Mouse (Mus musculus) erythroblast, embryonic 14.5 days (primary cell): ENCODE measurements around the gene Hist1h2an.
"Not testable (repeated sequence)": the region's sequence is repeated elsewhere in the genome, so short reads cannot be mapped to it uniquely, and the experiment has no call there.

Experiments
- GATA1 ChIP-seq: IDR thresholded peaks from 2 replicates; pipeline ENCODE4 v1.6.1; 2012; ENCODE audit warnings: low read length, inconsistent platforms, mixed read lengths
- TAL1 ChIP-seq: IDR thresholded peaks from 3 replicates; pipeline ENCODE4 v1.6.1; 2012; ENCODE audit warnings: low read length, inconsistent platforms, mixed read lengths

DNA sequence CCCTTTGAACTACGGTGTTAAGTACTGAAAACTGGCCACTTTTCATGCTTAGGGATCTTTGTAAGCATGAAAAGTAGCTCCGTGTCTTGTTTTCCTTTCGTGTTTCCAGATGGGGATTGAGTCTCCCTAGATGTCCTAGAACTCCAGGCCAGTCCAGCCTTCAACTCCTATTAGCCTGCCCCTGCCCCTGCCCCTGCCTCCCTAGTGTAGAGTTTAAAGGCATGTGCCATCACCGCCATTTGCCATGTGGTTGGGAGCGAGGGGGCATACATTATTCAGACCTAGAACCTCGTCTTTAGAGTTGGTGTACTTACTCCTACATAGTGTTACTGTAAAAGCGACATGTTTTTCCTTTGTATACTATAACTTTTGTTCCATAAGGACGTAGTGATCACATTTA, 24.1 kb upstream of the Hist1h2an start:
- not testable (repeated sequence) for TF ChIP-seq GATA1, TAL1
